Mouse (Mus musculus): Measurements from ENCODE around the gene AU040320.

Gene AU040320

DNA sequence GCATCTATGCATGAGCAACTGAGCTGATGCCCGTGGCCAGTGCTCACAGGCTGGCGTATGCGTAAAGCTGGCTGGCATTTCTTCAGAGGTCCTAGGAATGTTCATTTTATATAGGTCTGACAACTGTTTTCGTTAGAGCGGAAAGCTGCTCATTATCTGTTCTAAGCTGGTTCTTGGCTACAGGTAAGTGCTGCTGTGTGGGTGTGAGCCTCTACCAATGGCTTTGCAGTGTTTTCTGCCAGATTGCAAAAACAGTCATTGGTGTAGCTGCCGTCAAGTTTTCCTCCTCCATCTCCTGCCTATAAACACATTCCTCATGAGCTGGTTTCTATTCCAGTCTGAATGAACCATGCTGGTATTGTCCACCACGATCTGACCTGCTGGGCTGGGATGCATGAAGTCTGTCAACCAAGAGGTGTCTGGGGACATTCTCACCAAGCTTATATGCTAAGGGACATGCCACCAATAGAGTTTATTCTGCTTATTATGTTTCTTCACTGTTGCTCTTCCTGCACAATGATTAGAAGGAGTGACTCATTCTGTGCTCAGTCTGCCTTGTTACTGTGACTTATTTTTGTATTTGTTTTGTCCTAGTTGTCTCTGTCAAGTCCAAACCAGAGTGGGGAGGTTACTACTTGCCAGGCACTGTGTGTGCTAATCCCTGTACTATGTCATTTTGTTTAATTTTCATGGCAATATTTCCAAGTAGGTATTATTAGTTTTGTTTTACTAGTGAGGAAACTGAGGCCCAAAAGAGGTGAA lies 39.2 kb downstream of the AU040320 start:
- no peak for DNase-seq

DNA sequence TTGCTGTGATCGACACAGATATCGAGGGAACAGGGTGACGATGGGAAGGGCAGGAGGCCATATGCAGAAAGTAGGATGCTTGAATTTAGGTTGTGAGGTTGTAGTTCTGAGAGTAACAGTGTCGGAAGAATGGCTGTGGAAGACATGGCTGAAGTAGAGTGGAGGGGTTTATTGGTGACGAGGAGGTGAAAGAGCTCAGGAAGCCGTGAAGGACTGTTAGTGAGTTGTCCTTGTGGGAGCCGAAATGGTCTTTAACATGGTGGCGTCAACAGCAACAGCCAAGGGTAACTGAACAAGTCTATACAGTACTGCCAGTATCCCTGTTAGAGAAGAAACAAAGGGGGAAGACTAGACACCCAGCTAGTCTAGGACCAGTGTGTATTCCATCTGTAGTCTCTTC lies 48.8 kb downstream of the AU040320 start:
- no peak for DNase-seq

DNA sequence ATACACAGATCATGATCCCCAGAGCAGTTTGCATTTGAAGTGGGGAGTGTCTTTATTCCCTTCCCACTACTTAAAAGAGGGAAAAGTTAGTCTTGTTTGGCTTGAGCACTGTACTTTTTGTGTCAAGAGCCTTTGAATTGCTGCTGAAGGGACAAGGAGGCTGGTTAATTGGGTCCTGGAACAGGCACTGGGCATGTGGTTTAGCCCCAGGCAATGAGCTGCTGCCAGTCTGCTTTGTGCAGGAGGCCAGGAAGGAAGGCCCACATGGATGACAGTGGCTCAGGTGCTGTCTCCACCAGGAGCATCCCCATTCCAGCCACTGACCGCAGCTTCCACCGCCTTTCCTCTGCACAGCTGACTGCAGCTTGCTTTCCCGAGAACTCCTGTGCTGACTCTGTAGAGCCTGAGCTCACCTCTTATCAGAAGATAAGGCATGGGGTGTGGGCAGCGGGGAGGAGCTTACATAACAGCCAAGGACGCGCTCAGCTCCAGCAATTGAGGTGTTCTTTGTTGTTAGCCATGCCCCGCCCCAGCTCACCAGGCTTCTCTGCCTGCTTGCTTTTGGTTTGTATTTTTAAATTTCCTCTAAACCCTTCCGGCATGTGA lies 50.0 kb downstream of the AU040320 start:
- DNase-seq = peak; percentile 86

DNA sequence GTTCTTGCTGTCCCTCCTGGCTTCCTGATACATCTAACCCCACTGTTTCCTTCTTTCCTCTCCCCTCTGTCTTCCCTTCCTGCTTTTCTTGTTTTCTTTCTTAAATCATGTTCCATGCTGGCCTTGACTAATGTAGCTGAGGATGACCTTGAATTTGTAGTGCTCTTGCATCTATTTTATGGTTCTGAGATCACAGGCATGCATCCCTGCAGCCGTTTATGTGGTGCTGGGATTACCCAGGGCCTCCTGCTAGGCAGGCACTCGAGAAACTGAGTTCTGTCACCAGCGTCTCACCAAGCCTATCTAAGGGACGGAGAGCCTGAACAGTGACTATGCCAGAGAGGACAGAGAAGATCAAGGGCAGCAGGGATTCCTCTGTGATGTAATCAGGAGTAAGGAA lies 52.4 kb downstream of the AU040320 start:
- no peak for DNase-seq

DNA sequence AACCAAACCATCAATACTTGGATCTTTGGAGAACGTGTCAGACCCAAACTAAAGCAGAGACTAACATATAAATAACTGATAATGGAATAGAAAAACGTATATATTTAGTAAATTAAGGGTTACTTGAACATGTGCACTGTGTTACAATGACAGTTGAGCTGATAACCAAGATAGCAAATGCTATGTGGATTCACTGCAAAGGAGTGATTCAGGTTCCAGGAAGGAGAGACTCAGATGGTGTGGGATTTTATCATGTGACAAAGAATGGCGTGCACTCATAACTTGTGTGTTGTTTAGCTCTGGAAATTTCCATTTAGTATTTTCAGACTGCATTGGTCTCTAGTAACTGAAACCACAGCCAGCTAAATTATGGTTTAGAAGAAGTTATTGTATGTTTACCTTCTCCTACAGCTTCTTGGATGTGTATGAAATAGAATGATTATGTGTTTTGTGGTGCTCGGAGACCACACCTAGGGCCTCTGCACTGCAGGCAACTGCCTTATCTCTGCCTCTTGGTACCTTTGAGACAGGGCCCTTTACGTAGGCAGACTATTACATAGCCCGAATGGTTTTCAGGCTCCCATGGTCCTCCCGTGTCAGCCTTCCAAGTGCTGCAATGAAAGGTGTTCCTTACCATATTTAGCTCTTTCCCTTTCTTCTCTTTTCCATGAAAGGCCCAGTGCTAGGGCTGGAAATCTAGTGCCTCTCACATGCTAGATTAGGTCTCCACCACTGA lies 53.5 kb downstream of the AU040320 start:
- DNase-seq = no peak

DNA sequence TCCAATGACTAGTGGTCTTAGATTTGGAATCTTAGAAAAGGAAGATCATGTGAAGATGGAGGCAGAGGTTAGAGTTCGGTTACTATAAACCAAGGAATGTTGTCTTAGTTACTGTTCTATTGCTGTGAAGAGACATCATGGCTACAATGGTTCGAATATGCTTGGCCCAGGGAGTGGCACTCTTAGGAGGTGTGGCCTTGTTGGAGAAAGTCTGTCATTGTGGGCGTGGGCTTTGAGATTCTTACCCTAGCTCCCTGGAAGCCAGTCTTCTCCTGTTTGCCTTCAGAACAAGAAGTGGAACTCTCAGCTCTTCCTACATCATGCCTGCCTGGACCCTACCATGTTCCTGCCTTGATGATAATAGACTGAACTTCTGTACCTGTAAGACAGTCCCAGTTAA lies 57.2 kb downstream of the AU040320 start:
- no peak for DNase-seq

DNA sequence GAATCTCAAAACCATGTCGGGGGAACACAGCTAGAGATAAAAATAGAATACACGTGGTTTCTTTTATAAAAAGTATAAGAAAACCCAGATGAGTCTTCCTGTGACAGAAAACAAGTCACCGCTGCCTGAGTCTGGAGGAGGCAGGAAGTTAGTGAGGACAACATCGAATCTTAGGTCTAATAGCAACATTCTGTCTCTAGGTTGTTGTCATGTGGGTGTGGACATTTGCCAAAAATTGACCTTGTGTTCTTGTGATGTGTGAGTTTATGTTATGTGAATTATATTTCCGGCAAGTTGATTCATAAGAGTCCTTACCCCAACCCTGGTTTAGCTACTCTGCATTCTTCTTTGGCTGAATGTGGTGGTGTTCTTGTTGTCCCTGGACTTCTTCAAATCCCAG lies 59.9 kb downstream of the AU040320 start:
- DNase-seq = no peak

DNA sequence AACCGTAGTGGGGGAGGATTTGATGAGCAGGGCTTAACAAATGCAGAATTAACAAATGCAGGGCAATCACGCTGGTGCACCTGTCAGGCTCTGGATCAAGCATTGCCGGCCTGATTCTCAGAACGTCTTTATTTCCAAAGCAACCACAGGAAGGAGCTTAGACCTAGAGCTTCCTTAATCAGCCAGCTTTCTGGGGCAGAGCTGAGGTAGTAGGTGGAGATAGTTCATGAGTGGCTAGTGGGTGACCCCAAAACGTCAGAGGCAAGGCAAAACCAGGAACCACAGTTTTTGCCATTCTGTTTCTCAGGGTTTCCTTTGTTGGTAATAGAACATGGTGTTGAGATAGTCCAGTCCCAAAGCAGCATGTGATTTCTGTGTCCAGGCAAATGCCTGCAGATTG lies 61.5 kb downstream of the AU040320 start:
- DNase-seq = no peak

DNA sequence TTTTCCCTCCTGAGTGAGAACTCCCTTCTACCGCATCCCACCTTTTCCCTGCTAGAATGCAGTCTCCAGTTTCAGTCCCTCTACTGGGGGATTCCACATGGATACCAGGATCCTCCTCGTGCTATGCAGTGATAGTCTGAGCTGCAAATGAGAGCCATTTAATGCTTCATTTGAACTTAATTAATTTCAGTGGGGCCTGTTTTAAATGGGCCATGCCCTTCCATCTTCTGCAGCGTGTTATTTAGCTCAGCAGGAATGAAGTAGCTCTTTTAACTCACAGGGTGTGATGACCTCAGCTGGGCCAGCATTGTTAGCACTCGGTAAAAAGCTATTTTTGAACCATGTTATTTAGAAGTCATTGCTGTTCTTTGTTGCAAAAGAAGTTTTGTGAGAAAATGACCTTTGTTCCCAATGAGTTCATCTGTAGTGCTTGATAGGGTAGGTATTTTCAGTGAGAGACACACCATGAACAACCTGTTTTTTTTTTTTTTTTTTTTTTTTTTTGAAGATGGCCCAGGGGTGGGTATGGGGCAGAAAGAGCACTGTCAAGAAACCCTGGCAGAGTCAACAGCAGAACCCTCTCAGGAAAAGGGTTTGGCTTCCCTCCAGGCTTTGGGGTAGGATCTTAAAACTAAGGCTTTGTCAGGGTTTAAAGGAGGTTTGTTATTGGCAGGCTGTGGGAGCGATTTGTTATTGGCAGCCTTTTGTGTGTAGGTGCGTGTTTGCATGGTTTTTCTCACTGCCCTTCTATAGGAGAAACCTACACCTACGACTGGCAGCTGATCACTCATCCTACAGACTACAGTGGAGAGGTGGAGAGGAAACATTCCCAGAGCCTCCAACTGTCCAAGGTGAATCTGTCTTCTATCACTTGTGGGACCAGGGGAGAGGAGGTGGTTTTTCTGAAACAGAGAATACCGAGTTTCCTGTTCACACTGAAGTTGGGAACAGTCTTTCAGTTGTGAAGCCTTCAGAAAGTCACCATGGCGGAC lies 69.8 kb downstream of the AU040320 start:
- DNase-seq = no peak

DNA sequence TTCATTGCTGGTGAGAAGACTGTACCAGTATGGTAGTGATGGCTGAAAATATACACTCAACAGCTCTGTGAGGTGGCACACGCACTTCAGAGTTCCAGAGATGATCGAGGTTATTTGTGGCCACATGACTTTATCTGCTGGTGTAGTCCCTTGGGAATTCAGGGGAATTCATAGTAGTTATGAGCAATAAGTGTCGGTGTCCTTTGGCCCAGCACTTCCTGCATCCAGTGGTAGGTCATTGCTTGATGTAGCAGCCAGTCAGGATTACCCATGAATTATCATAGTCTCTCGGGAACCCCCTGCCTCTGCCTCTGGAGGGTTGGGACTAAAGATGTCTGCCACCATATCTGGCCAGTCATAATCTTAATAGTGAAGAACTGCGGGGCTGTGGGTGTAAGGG lies 70.6 kb downstream of the AU040320 start:
- no peak for DNase-seq

DNA sequence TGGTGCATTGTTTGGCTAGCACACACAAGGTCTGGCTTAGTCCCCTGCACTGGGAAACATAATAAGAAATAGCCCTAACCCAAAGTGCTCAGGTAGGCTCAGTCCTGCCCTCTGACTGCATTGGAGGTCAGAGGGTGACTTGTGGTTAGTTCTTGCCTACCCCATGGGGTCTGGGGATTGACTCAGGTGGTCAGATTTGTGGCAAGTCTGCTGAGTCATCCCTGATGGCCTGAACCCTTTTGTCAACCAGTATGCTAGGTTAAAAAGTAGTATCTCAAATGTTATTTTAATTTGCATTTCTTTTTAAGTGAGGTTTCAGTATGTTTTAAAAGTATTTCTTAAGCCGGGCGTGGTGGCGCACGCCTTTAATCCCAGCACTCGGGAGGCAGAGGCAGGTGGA lies 77.8 kb downstream of the AU040320 start:
- DNase-seq = no peak

DNA sequence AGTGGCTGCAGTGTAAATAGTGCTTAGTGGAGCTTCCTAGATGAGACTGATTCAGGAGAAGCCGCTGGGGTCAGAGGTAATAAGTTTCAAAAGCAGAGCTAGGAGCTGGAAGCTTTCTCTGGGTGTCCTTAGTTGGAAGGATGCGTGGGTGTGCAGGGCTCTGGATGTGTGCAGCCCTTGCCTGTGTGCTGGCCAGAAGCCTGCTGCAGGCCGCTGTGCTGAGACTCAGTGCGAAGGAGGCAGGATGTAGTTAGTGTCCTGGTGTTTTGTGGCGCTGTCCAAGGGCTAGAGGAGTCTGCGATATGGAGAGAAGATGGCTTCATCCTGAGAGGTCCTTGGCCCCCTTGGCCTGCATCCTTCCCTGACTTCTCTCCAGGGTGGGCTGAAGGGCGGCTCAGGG lies 85.5 kb downstream of the AU040320 start:
- no peak for DNase-seq

DNA sequence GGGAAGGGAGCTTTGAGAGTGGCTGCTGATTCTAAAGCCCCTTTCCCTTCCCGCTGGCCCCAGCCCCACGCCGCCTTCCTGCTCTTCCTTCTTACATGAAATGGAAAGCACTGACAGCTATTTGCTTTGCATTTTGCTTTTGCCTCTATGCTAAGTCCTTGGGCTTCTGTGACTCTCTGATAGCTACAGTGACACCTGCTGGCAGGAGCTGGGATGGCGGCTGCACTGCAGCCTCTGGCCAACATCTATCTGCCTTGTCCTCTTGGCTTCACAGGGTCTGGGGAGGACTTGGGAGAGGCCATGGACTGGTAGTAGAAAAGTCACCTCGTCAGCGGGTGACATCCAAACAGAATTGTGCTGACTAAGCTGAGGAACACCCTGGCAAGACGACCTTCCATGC lies 86.5 kb downstream of the AU040320 start:
- peak; percentile 88 for DNase-seq

DNA sequence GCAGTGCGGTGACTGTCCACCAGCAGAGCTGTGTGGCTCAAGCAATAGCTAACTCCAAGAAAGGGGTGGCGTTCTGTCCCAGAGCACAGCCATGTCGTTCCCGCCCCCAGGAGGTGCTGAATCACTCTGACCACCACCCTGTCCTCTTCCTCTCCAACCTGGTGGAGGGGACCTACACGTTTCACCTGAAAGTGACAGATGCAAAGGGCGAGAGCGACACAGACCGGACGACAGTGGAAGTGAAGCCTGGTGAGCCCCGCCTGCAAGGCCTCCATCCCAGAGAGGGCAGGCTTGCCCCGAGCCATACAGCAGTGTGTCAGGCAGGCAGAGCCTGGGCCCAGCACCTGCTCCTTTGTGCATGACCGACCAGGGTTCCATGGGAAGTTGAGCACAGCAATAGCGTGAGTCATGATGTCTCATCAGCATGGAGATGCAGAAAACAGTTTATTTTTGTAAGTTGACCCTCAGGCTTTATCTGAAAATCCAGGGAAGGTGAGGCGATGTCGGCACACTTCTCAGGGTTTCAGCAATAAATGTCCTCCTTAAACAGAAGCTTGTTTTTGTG lies 87.7 kb downstream of the AU040320 start:
- no peak for DNase-seq

DNA sequence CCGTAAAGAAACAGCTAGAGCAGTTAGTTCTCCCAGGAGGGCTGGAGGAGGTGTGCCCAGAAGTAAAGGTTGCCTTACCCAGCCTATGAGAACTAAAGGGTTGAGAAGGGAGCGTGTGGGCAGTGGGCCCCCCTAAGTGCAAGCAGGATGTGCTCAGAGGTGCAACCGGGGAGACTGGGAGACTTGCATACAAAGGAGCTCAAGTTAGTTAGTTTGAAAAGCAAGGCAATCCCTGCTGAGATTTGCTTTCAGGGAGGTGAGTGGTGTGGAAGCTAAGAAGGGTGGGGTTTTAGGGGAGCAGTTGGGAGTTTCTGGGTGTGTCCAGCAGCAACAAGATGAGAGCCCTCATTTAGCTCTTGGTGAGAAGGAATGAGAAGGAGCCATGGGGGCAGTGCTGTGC lies 89.6 kb downstream of the AU040320 start:
- no peak for DNase-seq

DNA sequence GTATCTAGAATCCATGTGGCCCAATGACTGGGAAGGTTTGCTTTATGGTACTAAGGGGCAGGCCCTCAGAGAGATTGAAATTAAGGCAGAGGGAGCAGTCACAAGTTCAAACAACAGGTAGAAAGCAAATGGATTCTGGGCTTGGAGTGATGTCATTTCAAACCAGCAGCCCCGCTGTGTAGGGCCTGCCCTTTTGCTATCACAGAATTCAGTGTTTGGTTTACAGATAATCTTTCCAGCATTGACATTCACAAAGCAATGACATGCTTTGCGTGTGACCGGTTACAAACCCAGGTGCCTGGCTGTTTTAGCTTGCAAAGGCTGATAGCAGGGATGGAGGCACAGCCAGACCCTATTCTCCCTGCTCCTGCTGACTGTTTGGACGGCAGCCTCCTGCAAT lies 92.3 kb downstream of the AU040320 start:
- DNase-seq = no peak

DNA sequence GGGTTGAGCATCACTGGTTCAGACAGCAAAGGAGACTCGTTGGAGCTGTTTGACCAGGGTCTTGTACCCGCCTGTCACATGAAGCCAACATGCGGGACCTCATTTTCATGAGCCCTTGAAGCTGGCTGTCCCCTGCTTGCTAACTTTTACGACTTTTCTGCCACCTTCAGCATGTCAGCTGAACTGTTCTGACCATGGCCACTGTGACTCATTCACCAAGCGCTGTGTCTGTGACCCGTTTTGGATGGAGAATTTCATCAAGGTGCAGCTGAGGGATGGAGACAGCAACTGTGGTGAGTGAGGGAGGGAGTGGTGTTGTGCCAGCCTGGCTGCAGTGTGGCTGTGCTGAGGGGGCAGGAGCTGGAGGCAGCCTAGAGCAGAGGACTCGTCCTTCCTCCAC lies 93.6 kb downstream of the AU040320 start:
- DNase-seq = no peak

DNA sequence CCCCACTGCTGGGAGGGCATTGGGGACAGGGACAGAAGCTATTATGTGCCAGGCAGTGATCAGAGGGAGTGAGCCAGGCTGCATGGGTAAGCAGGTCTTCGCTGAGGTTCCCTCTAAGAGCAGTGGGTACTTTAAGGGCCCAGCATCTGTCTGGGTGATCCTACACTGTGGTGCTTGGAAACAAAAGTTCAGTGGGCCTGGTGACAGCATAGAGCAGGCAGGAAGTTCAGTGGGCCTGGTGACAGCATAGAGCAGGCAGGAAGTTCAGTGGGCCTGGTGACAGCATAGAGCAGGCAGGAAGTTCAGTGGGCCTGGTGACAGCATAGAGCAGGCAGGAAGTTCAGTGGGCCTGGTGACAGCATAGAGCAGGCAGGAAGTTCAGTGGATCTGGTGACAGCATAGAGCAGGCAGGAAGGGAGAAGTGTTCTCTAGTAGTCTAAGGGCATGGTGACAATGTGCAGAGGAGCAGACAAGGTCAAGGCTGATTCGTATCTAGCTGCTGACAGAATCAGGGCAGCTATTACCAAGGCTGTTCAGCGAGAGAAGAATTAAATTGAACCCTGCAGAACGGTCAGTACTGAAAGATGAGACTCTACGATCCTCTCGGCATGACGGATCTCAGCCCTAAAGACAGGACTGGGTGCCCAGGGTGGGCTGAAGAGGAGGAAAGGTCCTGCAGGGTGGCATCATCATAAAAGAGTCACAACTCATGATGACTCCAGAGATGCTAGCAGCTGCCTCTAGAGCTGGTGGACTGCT lies 96.9 kb downstream of the AU040320 start:
- no peak for DNase-seq

DNA sequence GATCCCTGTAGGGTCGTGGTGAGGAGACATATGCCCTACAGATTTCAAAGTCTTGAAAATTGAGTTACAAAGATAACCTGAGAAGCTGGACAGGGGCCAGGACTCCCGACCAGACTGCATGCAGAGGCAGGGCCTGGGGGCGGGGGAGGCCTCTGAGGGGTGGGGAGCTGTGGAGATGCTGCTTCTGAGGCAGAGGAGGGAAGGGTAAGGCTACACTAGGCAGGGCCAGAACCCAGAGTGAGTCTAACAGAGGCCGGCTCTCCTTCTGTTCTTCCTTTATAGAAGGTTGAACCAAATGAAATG lies 97.4 kb downstream of the AU040320 start:
- DNase-seq = no peak

DNA sequence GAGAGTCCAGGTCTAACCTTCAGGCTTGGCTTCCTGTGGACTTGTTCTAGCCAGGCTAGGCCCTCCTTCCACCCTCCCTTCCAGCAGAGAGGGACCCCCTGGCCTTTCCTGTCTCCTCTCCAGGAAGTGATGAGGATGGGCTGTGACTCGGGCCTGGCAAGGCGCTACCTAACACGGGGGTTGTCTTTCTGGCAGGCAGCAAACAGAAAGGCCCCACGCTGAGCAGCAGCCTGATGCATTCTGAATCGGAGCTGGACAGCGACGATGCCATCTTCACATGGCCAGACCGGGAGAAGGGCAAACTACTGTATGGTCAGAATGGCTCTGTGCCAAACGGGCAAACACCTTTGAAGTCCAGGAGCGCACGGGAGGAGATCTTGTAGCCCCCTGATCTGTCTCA lies 99.6 kb downstream of the AU040320 start:
- DNase-seq = peak; percentile 17

DNA sequence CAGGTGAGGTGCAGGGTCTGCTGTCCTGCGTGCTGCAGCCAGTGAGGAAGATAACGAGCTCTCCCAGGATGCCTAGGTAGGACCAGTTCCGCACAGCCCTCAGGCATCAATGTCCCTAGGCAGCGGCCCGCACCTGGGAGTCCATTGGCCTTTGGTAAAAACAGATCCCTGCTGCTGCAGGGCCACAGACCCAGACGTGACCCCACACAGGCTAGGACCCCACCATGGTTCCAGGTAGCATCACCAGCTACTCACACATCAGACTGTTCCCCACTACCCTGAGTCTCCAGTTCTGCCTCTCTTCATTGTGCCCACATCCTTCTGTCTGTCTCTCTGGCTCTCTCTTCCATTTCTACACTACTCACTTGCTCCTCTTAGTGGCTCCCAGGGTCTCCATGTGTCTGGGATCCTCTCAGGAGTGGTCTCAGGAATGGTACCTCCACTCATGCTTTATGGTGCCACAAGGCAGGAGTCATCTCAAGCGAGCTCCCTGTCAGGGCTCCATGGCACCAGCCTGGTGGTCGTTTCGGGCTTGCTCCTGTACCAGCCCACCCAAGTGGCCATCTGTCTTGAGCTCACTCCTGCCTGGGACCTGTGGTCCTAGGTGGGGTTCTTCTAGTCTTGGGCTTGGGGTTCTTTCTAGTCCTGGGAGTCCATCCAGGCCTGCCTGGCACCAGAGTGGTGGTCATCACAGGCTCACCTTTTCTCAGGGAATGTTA lies 107.1 kb downstream of the AU040320 start:
- DNase-seq = no peak

Data from cerebellum, adult 9-10 months (tissue).